Mouse (Mus musculus) hindbrain, postnatal 0 days (tissue): ENCODE data around the gene Flad1. TPM values are rescaled to one million over a fixed set of nuclear protein-coding genes. Genes with fewer than 3 reads are reported as not detected.
A peak's percentile ranks its signal among the peaks of the same experiment; 100 is the strongest.
"Not testable (repeated sequence)": the region's sequence is repeated elsewhere in the genome, so short reads cannot be mapped to it uniquely, and the experiment has no call there.

Source experiments
- ATAC-seq: fragments of 200-750 bp; cut with Nextera tagmentation; 2 replicates; pipeline ENCODE4 v1.8.0; 2017; ENCODE audit warnings: mild to moderate bottlenecking, moderate TSS enrichment, moderate library complexity
- DNase-seq: peaks from one replicate; pipeline ENCODE4 v3.0.0-alpha.2; 2015; ENCODE audit warnings: low spot score
- H3K27ac ChIP-seq: fragments of 300-500 bp; sonication (generic); 2 replicates; pipeline ENCODE4 v1.5.1; 2014; ENCODE audit warnings: mild to moderate bottlenecking
- H3K27me3 ChIP-seq: fragments of 300-500 bp; sonication (generic); 2 replicates; pipeline ENCODE4 v1.6.1; 2014; ENCODE audit warnings: low read length, mixed read lengths; ENCODE audit not compliant: insufficient read depth
- H3K36me3 ChIP-seq: fragments of 300-500 bp; sonication (generic); 2 replicates; pipeline ENCODE4 v1.6.1; 2014; ENCODE audit warnings: low read length, mixed read lengths; ENCODE audit not compliant: insufficient read depth
- H3K4me1 ChIP-seq: fragments of 300-500 bp; sonication (generic); 2 replicates; pipeline ENCODE4 v1.6.1; 2014; ENCODE audit warnings: antibody characterized with exemption, low read length, mixed read lengths; ENCODE audit not compliant: insufficient read depth
- H3K4me2 ChIP-seq: fragments of 300-500 bp; sonication (generic); 2 replicates; pipeline ENCODE4 v1.6.1; 2014; ENCODE audit warnings: low read depth, mild to moderate bottlenecking, low read length, moderate library complexity, mixed read lengths
- H3K4me3 ChIP-seq: fragments of 300-500 bp; sonication (generic); 2 replicates; pipeline ENCODE4 v1.5.1; 2014; ENCODE audit warnings: low read length
- H3K9ac ChIP-seq: fragments of 300-500 bp; sonication (generic); replicated peaks from 2 replicates; pipeline ENCODE4 v1.6.1; 2014; ENCODE audit warnings: mild to moderate bottlenecking, low read length, moderate library complexity, mixed read lengths
- H3K9me3 ChIP-seq: fragments of 300-500 bp; sonication (generic); 2 replicates; pipeline ENCODE4 v1.6.1; 2016; ENCODE audit warnings: low read length, mixed read lengths
- CTCF ChIP-seq: IDR thresholded peaks from 2 replicates; pipeline ENCODE4 v1.5.1; 2016; ENCODE audit warnings: antibody characterized with exemption, control low read depth, low read depth
- WGBS: fragments of 180-500 bp; shearing (Covaris S2); extraction: QIAGEN DNeasy Blood & Tissue Kit; methylation state at CpG from one replicate; pipeline ENCODE4 v1.1.7; 2014; 5-methylcytosine and 5-hydroxymethylcytosine counted together
- polyA plus RNA-seq: library from polyadenylated mRNA; unstranded; fragments of >200 nt; fragmentation: Nextera tagmentation; extraction: Ambion mirVana; gene quantifications from 2 replicates; pipeline ENCODE4 v1.2.1, GENCODE M21; 2015
- total RNA-seq: library from RNA; depleted of rRNA; stranded (reverse); fragments of >200 nt; gene quantifications from 2 replicates; pipeline ENCODE4 v1.2.3, GENCODE M21; 2014

Gene Flad1
- total and polyA plus RNA-seq, 2 experiments from 2014 or later, result 23.8 to 32.1 TPM

DNA sequence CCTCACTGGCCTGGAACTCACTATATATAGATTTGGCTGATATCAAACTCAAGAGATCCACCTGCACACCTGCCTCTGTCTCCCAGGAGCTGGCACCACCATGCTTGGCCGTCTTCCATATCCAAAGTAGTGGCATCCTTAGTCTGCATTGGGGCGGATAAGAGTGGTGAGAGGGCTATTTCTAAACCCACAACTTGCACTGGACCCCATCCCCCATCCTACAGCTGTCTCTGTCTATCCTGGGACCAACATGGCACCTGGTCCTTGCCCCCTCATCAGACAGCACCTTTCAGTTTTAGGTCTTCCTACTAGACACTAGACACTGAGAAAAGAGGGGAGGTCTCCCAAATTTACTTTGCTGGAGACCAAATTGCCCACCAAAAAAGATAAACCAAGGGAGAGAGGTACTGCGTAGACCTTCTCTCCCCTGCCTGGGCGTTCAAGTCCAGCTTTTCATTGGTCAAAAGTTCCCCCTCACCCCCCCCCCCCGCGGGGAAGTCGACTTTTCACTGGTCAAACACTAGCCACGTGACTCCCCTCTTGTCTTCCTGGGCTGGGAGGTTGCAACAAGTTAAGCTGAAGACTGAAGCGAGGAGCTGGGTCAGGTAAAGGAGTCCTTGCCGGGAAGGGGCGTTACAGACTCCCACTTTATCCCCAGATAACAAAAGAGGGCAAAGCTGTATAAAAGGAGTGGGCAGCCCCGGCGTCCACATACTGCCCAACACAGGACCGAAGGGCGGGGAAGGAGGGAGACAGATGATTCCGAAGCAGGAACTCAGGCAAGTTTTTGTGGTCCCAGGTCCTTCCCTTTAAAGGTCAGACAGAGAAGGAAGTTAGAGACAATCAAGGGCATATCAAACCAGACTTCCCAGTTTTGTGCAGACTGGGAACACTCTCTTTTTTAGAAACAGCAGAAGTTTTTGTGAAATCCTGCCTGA is 24.8 kb upstream of the Flad1 start, which contains the start of gene Pbxip1:
Gene Pbxip1, plus strand, starts transcription at position 531 of the 938 bp plus-strand sequence.
- Histone ChIP-seq H3K4me1 (peaks cover 9% of the 10 kb centered on the region), H3K27me3 (no peaks in the 10 kb centered on the region), H3K4me3 (peak within 1 kb of the TSS; percentile 29), H3K4me2 (peak within 1 kb of the TSS; percentile 52), H3K36me3 (peaks cover 28% of the 10 kb centered on the region), H3K9ac (peak within 1 kb of the TSS; percentile 18), H3K9me3 (no peaks in the 10 kb centered on the region), H3K27ac (peak within 1 kb of the TSS; percentile 66)
- 4% methylated on average over 16 of the region's 16 CpGs for WGBS
- DNase-seq (peak; percentile 60), ATAC-seq (peak; percentile 73)
- no peak for TF ChIP-seq CTCF

DNA sequence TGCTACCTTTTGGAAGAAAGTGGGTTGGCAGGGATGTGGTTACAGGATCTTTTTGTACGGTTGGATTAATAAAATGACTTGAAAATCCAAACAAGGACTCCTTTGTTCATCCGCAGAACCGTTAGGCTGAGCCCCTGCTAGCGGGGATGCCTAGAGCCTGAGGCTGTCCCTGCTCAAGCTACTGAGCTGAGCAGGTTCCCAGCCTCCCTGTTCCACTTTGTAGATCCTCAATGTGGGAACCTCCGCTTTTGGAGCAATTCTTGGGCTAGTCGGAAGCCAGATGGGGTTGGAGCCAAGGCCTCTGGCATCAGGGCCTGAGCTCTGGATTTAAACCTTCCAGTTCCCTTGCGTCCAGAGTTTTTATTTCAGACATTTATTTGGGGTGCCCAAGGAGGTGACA is 23.4 kb upstream of the Flad1 start:
- Histone ChIP-seq H3K4me1 (peaks cover 15% of the 10 kb centered on the region), H3K4me3 (no peak overlapping the region), H3K36me3 (peaks cover 28% of the 10 kb centered on the region), H3K4me2 (no peak overlapping the region), H3K9me3 (no peaks in the 10 kb centered on the region), H3K27ac (no peak overlapping the region; the same call in 1 of the 2 replicates), H3K9ac (no peak overlapping the region), H3K27me3 (no peaks in the 10 kb centered on the region)
- DNase-seq (no peak), ATAC-seq (no peak)
- WGBS, result 57% methylated on average over 7 of the region's 7 CpGs
- TF ChIP-seq CTCF, result no peak

DNA sequence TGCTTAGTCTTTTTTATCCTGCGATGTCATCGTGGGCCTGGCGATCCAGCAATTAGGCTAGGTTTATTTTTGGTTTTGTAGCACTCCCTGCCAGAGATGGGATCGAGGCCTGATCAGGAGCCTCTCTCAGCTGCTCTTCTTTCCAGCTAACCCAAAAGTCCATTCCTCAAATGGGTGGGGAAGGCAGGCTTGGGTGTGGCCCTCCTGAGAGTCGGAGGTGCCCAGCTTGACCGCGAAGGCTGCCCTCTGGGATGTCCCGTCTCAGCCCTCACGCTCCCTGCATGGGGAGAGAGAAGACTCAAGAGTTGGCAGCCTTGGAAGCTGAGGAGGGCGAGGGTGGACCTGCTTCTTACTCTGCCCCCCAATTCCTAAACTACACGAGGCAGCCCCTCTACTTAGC is 22.9 kb upstream of the Flad1 start:
- Histone ChIP-seq H3K9ac (no peak overlapping the region), H3K4me3 (no peak overlapping the region), H3K27ac (no peak overlapping the region), H3K4me1 (peaks cover 15% of the 10 kb centered on the region), H3K27me3 (no peaks in the 10 kb centered on the region), H3K9me3 (no peaks in the 10 kb centered on the region), H3K4me2 (no peak overlapping the region), H3K36me3 (peaks cover 28% of the 10 kb centered on the region)
- 77% methylated on average over 11 of the region's 11 CpGs for WGBS
- no peak for DNase-seq
- ATAC-seq, result no peak
- TF ChIP-seq CTCF, result no peak

DNA sequence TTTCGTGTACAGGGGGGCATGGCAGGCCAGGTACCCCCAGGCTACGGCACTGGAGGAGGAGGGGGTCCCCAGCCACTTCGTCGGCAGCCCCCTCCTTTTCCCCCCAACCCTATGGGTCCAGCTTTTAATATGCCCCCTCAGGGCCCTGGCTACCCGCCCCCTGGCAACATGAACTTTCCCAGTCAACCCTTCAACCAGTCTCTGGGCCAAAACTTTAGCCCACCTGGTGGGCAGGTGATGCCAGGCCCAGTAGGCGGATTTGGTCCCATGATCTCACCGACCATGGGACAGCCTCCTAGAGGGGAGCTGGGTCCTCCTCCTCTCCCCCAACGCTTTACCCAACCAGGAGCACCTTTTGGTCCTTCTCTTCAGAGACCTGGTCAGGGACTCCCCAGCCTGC is 20.9 kb upstream of the Flad1 start:
- H3K4me1 ChIP-seq, result peaks cover 15% of the 10 kb centered on the region
- no peaks in the 10 kb centered on the region for H3K9me3 ChIP-seq
- WGBS, result 89% methylated on average over 8 of the region's 8 CpGs
- H3K9ac ChIP-seq, result no peak overlapping the region
- no peak for TF ChIP-seq CTCF
- no peak overlapping the region for H3K4me2 ChIP-seq
- DNase-seq (no peak), ATAC-seq (no peak)
- no peak overlapping the region for H3K27ac ChIP-seq
- peaks cover 28% of the 10 kb centered on the region for H3K36me3 ChIP-seq
- H3K4me3 ChIP-seq, result no peak overlapping the region
- H3K27me3 ChIP-seq, result no peaks in the 10 kb centered on the region

DNA sequence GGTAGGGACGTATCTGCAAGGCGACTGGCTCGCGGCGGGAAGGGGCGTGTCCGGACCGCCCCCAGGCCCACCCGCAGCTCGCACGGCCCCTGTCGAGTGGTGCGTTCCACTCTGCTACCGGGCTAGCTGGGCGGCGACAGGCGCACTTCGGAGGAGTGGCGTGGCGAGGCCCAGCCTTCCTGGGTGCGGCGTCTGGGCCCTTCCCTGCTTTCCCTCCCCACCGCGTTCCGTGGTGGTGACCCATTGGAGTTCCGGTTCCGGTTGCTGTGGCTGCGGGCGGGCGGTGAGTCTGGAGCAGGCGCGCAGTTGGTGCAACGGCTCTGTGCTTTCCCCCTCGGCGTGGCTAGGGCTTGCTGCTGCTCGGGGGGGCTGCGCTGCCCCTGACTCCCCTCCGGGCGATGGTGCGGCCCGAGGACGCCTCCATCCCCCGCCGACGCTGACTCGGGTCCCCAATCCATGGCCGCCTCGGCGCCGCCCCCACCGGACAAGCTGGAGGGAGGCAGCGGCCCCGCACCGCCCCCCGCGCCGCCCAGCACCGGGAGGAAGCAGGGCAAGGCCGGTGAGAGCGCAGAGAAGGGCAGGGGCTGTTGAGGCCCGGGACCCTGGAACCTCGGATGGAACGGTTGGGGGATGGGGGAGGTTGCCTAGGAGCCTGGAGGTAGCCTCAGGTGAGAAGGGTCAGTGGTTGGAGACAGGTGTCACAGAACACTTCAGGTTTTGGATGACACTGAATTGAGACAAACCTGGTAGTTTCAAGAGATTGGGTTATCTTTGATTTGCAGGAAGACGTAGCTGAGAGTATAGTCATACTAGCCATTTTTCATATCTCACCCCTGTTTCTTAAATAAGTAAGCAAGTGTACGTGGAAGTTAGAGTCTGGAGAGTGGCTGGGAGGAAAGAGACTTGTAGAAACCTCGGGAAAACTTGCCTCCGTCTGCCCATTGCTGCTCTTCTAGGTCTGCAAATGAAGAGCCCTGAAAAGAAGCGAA is 18.8 kb upstream of the Flad1 start, which contains the start of gene Pygo2:
Gene Pygo2, plus strand, starts transcription at position 44 of the 989 bp plus-strand sequence.
- 2% methylated on average over 67 of the region's 68 CpGs for WGBS
- Histone ChIP-seq H3K9ac (peak within 1 kb of the TSS; percentile 96), H3K27ac (peak within 1 kb of the TSS; percentile 90), H3K9me3 (no peaks in the 10 kb centered on the region), H3K27me3 (no peaks in the 10 kb centered on the region), H3K36me3 (peaks cover 36% of the 10 kb centered on the region), H3K4me1 (peaks cover 9% of the 10 kb centered on the region), H3K4me2 (peak within 1 kb of the TSS; percentile 82), H3K4me3 (peak within 1 kb of the TSS; percentile 80)
- peak; percentile 99 for ATAC-seq
- DNase-seq, result peak; percentile 97
- TF ChIP-seq CTCF, result no peak

DNA sequence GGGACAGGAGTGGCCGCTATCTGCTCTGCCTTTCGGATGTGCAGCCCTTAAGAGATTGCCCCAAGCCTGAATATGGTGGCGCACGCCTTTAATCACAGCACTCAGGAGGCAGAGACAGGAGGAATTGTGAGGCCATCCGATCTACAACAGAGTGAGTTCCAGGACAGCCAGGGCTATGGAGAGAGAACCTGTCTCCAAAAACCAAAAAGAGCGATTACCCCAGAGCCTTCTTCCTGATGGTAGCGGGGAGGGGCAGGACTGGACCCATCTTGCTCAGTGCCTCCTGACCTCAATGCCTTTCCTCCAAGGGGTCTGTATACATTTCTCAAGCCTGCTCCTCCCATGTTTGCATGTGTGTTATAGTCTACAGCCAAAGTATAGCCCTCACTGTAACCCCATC is 17.4 kb upstream of the Flad1 start:
- H3K4me1 ChIP-seq, ATAC-seq, H3K9me3 ChIP-seq, DNase-seq, H3K27me3 ChIP-seq, H3K4me2 ChIP-seq, H3K4me3 ChIP-seq, H3K27ac ChIP-seq, H3K9ac ChIP-seq: not testable (repeated sequence)
- H3K36me3 ChIP-seq, result peaks cover 25% of the 10 kb centered on the region; the same call in 1 of the 2 replicates
- 91% methylated on average over 7 of the region's 7 CpGs for WGBS
